Mouse (Mus musculus): ENCODE data around the gene Knl1. TPM values are rescaled to one million over a fixed set of nuclear protein-coding genes. Genes with fewer than 3 reads are reported as not detected.

Gene Knl1
- polyA plus RNA-seq, 1 experiment from 2014 or later, result 3.0 TPM

GRCm38 (mm10) chr2:119019538-119019937 lies 27.4 kb upstream of the Knl1 start:
- Histone ChIP-seq H3K4me3 (ENCODE audit: low read depth, low read length) (no peak overlapping the region), H3K27me3 (replicated peaks; ENCODE audit: insufficient read depth, low read length) (no peaks in the 10 kb centered on the region), H3K27ac (ENCODE audit: low read length) (no peak overlapping the region), H3K9me3 (ENCODE audit: low read length) (no peaks in the 10 kb centered on the region), H3K4me1 (ENCODE audit: insufficient read depth, low read depth, low read length) (no peaks in the 10 kb centered on the region), H3K36me3 (ENCODE audit: insufficient read depth, low read length) (peaks cover 8% of the 10 kb centered on the region; the same call in 1 of the 2 replicates), H3K4me2 (replicated peaks; ENCODE audit: low read depth, low read length) (no peak overlapping the region), H3K9ac (replicated peaks; ENCODE audit: low read depth) (no peak overlapping the region)
- DNase-seq (ENCODE audit: low spot score), result no peak
- ATAC-seq, result no peak
- TF ChIP-seq CTCF (IDR thresholded peaks at IDR 0.05) (no peak), EP300 (IDR thresholded peaks at IDR 0.05) (no peak)
- 55% methylated on average over 4 of the region's 4 CpGs for WGBS

- DNase-seq (ENCODE audit: low spot score), result no peak
- H3K27me3 ChIP-seq (replicated peaks; ENCODE audit: insufficient read depth, low read length), result no peaks in the 10 kb centered on the region
- H3K27ac ChIP-seq (ENCODE audit: low read length), result no peak overlapping the region
- no peak overlapping the region for H3K4me2 ChIP-seq (replicated peaks; ENCODE audit: low read depth, low read length)
- H3K4me1 ChIP-seq (ENCODE audit: insufficient read depth, low read depth, low read length), result no peaks in the 10 kb centered on the region
- no peak overlapping the region for H3K9ac ChIP-seq (replicated peaks; ENCODE audit: low read depth)
- H3K9me3 ChIP-seq (ENCODE audit: low read length), result no peaks in the 10 kb centered on the region
- ATAC-seq, result no peak
- no peak overlapping the region for H3K4me3 ChIP-seq (ENCODE audit: low read depth, low read length)
- TF ChIP-seq EP300 (IDR thresholded peaks at IDR 0.05) (no peak), CTCF (IDR thresholded peaks at IDR 0.05) (no peak)
- WGBS, result 92% methylated on average over 6 of the region's 6 CpGs
- peaks cover 8% of the 10 kb centered on the region; the same call in 1 of the 2 replicates for H3K36me3 ChIP-seq (ENCODE audit: insufficient read depth, low read length)
Measured at GRCm38 (mm10) chr2:119023154-119023660, 23.7 kb upstream of the Knl1 start.

GRCm38 (mm10) chr2:119024536-119025238 lies 22.2 kb upstream of the Knl1 start:
- Histone ChIP-seq H3K9ac (replicated peaks; ENCODE audit: low read depth) (no peak overlapping the region), H3K4me1 (ENCODE audit: insufficient read depth, low read depth, low read length) (no peaks in the 10 kb centered on the region), H3K27ac (ENCODE audit: low read length) (no peak overlapping the region), H3K4me2 (replicated peaks; ENCODE audit: low read depth, low read length) (no peak overlapping the region), H3K9me3 (ENCODE audit: low read length) (no peaks in the 10 kb centered on the region), H3K36me3 (ENCODE audit: insufficient read depth, low read length) (peaks cover 8% of the 10 kb centered on the region; the same call in 1 of the 2 replicates), H3K27me3 (replicated peaks; ENCODE audit: insufficient read depth, low read length) (no peaks in the 10 kb centered on the region), H3K4me3 (ENCODE audit: low read depth, low read length) (no peak overlapping the region)
- peak; percentile 57 for DNase-seq (ENCODE audit: low spot score)
- WGBS, result 67% methylated on average over 9 of the region's 9 CpGs
- no peak for ATAC-seq
- TF ChIP-seq CTCF (IDR thresholded peaks at IDR 0.05), result peak; percentile 67
- no peak for TF ChIP-seq EP300 (IDR thresholded peaks at IDR 0.05)

GRCm38 (mm10) chr2:119025239-119025616 lies 21.7 kb upstream of the Knl1 start:
- no peak for DNase-seq (ENCODE audit: low spot score)
- Histone ChIP-seq H3K4me2 (replicated peaks; ENCODE audit: low read depth, low read length) (no peak overlapping the region), H3K4me3 (ENCODE audit: low read depth, low read length) (no peak overlapping the region), H3K27ac (ENCODE audit: low read length) (no peak overlapping the region), H3K36me3 (ENCODE audit: insufficient read depth, low read length) (peaks cover 8% of the 10 kb centered on the region; the same call in 1 of the 2 replicates), H3K9ac (replicated peaks; ENCODE audit: low read depth) (no peak overlapping the region), H3K27me3 (replicated peaks; ENCODE audit: insufficient read depth, low read length) (no peaks in the 10 kb centered on the region), H3K4me1 (ENCODE audit: insufficient read depth, low read depth, low read length) (no peaks in the 10 kb centered on the region), H3K9me3 (ENCODE audit: low read length) (no peaks in the 10 kb centered on the region)
- TF ChIP-seq CTCF (IDR thresholded peaks at IDR 0.05) (no peak), EP300 (IDR thresholded peaks at IDR 0.05) (no peak)
- WGBS, result 72% methylated on average over 4 of the region's 4 CpGs
- ATAC-seq, result no peak

- H3K9ac ChIP-seq (replicated peaks; ENCODE audit: low read depth), result no peak overlapping the region
- 91% methylated on average over 4 of the region's 4 CpGs for WGBS
- no peak for TF ChIP-seq CTCF (IDR thresholded peaks at IDR 0.05)
- no peak for TF ChIP-seq EP300 (IDR thresholded peaks at IDR 0.05)
- no peak overlapping the region for H3K4me3 ChIP-seq (ENCODE audit: low read depth, low read length)
- DNase-seq (ENCODE audit: low spot score) (no peak), ATAC-seq (no peak)
- no peak overlapping the region for H3K27ac ChIP-seq (ENCODE audit: low read length)
- no peak overlapping the region for H3K4me2 ChIP-seq (replicated peaks; ENCODE audit: low read depth, low read length)
- no peaks in the 10 kb centered on the region for H3K9me3 ChIP-seq (ENCODE audit: low read length)
- H3K36me3 ChIP-seq (ENCODE audit: insufficient read depth, low read length), result peaks cover 2% of the 10 kb centered on the region; the same call in 1 of the 2 replicates
- no peaks in the 10 kb centered on the region for H3K4me1 ChIP-seq (ENCODE audit: insufficient read depth, low read depth, low read length)
- no peaks in the 10 kb centered on the region for H3K27me3 ChIP-seq (replicated peaks; ENCODE audit: insufficient read depth, low read length)
Measured at GRCm38 (mm10) chr2:119026951-119027350, 20.0 kb upstream of the Knl1 start.

- Histone ChIP-seq H3K4me3 (ENCODE audit: low read depth, low read length) (peak within 1 kb of the TSS; percentile 61), H3K4me1 (ENCODE audit: insufficient read depth, low read depth, low read length) (no peaks in the 10 kb centered on the region), H3K9ac (replicated peaks; ENCODE audit: low read depth) (peak within 1 kb of the TSS; percentile 73), H3K9me3 (ENCODE audit: low read length) (no peaks in the 10 kb centered on the region), H3K27me3 (replicated peaks; ENCODE audit: insufficient read depth, low read length) (no peaks in the 10 kb centered on the region), H3K27ac (ENCODE audit: low read length) (peak within 1 kb of the TSS; percentile 71; the same call in 1 of the 2 replicates), H3K36me3 (ENCODE audit: insufficient read depth, low read length) (no peaks in the 10 kb centered on the region), H3K4me2 (replicated peaks; ENCODE audit: low read depth, low read length) (peak within 1 kb of the TSS; percentile 74)
- WGBS, result under 1% methylated on average over 28 of the region's 28 CpGs
- DNase-seq (ENCODE audit: low spot score) (peak; percentile 99), ATAC-seq (peak; percentile 99)
- TF ChIP-seq CTCF (IDR thresholded peaks at IDR 0.05) (no peak), EP300 (IDR thresholded peaks at IDR 0.05) (no peak)
Measured at GRCm38 (mm10) chr2:119028941-119029551, 17.9 kb upstream of the Knl1 start, which contains the start of gene Ccdc32. Gene Ccdc32, minus strand, starts transcription at chr2:119029393.
